Mouse (Mus musculus) liver, embryonic 11.5 days (tissue): Measurements from ENCODE around the gene Gm49711. TPM values are rescaled to one million over a fixed set of nuclear protein-coding genes. Genes with fewer than 3 reads are reported as not detected.
"Not testable (repeated sequence)": the region's sequence is repeated elsewhere in the genome, so short reads cannot be mapped to it uniquely, and the experiment has no call there.

Source experiments
- ATAC-seq: fragments of 200-750 bp; cut with Nextera tagmentation; replicated peaks from 2 replicates; pipeline ENCODE4 v1.8.0; 2017; ENCODE audit warnings: moderate number of reproducible peaks, mild to moderate bottlenecking, moderate TSS enrichment, moderate library complexity; ENCODE audit not compliant: low FRiP score
- DNase-seq: peaks from one replicate; pipeline ENCODE4 v3.0.0-alpha.2; 2017; ENCODE audit warnings: low spot score
- H3K27ac ChIP-seq: fragments of 300-500 bp; sonication (generic); 2 replicates; pipeline ENCODE4 v1.5.1; 2014; ENCODE audit warnings: mild to moderate bottlenecking, low read depth, low read length, control low read depth
- H3K27me3 ChIP-seq: fragments of 300-500 bp; sonication (generic); replicated peaks from 2 replicates; pipeline ENCODE4 v1.6.1; 2014; ENCODE audit warnings: low read length, mixed read lengths; ENCODE audit not compliant: control insufficient read depth, insufficient read depth
- H3K36me3 ChIP-seq: fragments of 300-500 bp; sonication (generic); 2 replicates; pipeline ENCODE4 v1.6.1; 2014; ENCODE audit warnings: mild to moderate bottlenecking, low read length, moderate library complexity, mixed read lengths; ENCODE audit not compliant: control insufficient read depth, insufficient read depth
- H3K4me1 ChIP-seq: fragments of 300-500 bp; sonication (generic); replicated peaks from 2 replicates; pipeline ENCODE4 v1.6.1; 2014; ENCODE audit warnings: low read length, mixed read lengths; ENCODE audit not compliant: control insufficient read depth, insufficient read depth
- H3K4me2 ChIP-seq: fragments of 300-500 bp; sonication (generic); 2 replicates; pipeline ENCODE4 v1.6.1; 2014; ENCODE audit warnings: mild to moderate bottlenecking, control low read depth, moderate library complexity
- H3K4me3 ChIP-seq: fragments of 300-500 bp; sonication (generic); 2 replicates; pipeline ENCODE4 v1.5.1; 2014; ENCODE audit warnings: low read depth, low read length, control low read depth
- H3K9ac ChIP-seq: fragments of 300-500 bp; sonication (generic); 2 replicates; pipeline ENCODE4 v1.6.1; 2014; ENCODE audit warnings: low read depth, low read length, control low read depth
- H3K9me3 ChIP-seq: fragments of 300-500 bp; sonication (generic); 2 replicates; pipeline ENCODE4 v1.6.1; 2016; ENCODE audit warnings: low read length, inconsistent platforms, mixed read lengths; ENCODE audit not compliant: control insufficient read depth
- WGBS: fragments of 180-500 bp; shearing (Covaris S2); extraction: QIAGEN DNeasy Blood & Tissue Kit; methylation state at CpG from one replicate; pipeline ENCODE4 v1.1.7; 2014; 5-methylcytosine and 5-hydroxymethylcytosine counted together
- polyA plus RNA-seq: library from polyadenylated mRNA; unstranded; fragments of >200 nt; fragmentation: Nextera tagmentation; extraction: Ambion mirVana; gene quantifications from 2 replicates; pipeline ENCODE4 v1.2.1, GENCODE M21; 2014

The Gm49711 gene
- polyA plus RNA-seq, 1 experiment from 2014 or later, result 0.15 TPM

GRCm38 (mm10) chr16:92196741-92197331 is 138.7 kb downstream of the Gm49711 start:
- peaks cover 3% of the 10 kb centered on the region; the same call in 1 of the 2 replicates for H3K9me3 ChIP-seq
- no peak overlapping the region for H3K27ac ChIP-seq
- no peaks in the 10 kb centered on the region for H3K4me1 ChIP-seq
- 86% methylated on average over 8 of the region's 8 CpGs for WGBS
- no peak overlapping the region for H3K4me3 ChIP-seq
- ATAC-seq (no peak), DNase-seq (no peak)
- no peak overlapping the region for H3K4me2 ChIP-seq
- no peaks in the 10 kb centered on the region for H3K27me3 ChIP-seq
- no peaks in the 10 kb centered on the region for H3K36me3 ChIP-seq
- H3K9ac ChIP-seq, result no peak overlapping the region

DNA sequence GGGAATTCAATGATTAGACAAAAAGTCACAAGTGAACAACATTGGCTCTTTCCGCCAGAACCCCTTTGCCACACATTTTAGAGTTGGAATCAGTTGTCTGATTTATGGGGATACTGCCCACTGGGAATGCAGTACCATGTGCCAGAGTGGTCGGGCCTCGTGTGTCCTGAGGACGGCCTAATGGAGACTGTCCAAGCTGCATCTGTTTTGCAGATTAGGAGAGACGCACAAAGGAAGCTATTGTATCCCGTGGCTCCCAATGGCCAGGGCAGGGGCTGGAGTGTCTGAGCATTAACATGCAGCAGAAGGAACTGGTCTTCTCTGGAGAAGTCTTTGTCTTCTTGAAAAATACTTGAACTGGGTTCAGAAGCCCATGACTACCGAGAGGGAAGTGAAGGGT is 142.5 kb downstream of the Gm49711 start:
- Histone ChIP-seq H3K36me3 (no peaks in the 10 kb centered on the region), H3K27ac (no peak overlapping the region), H3K9ac (no peak overlapping the region), H3K9me3 (no peaks in the 10 kb centered on the region), H3K4me2 (no peak overlapping the region), H3K4me3 (no peak overlapping the region), H3K4me1 (no peaks in the 10 kb centered on the region), H3K27me3 (no peaks in the 10 kb centered on the region)
- DNase-seq (no peak), ATAC-seq (no peak)
- WGBS, result 85% methylated on average over 7 of the region's 7 CpGs

DNA sequence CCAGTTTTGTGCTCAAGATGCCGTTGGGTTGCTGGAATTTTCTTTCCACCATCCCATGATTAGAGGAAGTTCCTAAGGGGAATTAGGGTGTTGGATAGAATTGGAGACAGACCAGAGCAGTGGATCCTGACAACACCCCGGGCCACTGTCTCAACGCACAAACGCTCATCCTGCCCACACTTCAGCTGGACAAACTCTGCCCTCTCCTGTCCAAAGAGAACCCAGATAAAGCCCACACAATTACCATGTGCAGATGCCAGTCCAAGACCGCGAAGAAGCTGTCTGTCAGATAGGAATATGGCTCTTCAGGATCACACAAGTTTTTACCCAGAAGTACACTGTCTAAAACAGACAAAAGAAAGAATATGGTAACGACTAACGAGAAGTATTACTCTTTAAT is 145.5 kb downstream of the Gm49711 start:
- WGBS, result 84% methylated on average over 8 of the region's 8 CpGs
- Histone ChIP-seq H3K36me3 (no peaks in the 10 kb centered on the region), H3K4me2 (no peak overlapping the region)

DNA sequence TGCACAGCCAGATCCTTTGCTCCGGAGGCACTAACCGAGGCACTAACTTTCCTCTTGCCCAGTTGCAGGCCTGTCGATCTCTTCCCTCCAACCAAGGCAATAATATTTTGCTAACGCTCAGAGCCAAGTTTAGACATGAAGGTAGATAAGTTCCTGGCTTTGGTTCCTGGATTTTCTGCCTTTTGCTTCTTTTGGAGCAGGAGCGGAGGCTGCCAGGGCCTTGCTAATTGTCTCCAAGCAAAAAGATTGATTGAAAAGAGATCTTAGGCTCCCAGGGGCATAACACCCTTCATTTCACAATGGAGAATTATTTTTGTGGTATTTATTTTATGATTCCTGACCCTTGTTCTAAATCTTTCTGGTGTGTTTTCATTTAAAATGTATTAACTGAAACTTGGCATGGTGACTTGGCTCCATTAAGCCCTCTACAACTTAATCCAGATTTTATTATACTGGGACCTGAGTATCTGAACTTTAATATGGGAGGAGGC is 151.2 kb downstream of the Gm49711 start:
- ATAC-seq (no peak), DNase-seq (no peak)
- Histone ChIP-seq H3K4me2 (no peak overlapping the region), H3K27me3 (no peaks in the 10 kb centered on the region), H3K36me3 (no peaks in the 10 kb centered on the region), H3K27ac (no peak overlapping the region), H3K4me3 (no peak overlapping the region), H3K9me3 (no peaks in the 10 kb centered on the region), H3K4me1 (no peaks in the 10 kb centered on the region), H3K9ac (no peak overlapping the region)
- 84% methylated on average over 5 of the region's 5 CpGs for WGBS

More for the DNA sequence above, 145.5 kb downstream of the Gm49711 start:
- ATAC-seq, result no peak
- no peak overlapping the region for H3K9ac ChIP-seq
- H3K27ac ChIP-seq, result no peak overlapping the region
- no peaks in the 10 kb centered on the region for H3K4me1 ChIP-seq
- H3K9me3 ChIP-seq, result no peaks in the 10 kb centered on the region
- no peaks in the 10 kb centered on the region for H3K27me3 ChIP-seq
- DNase-seq, result no peak
- H3K4me3 ChIP-seq, result no peak overlapping the region

GRCm38 (mm10) chr16:92210316-92210715 is 152.2 kb downstream of the Gm49711 start:
- not testable (repeated sequence) for H3K27me3 ChIP-seq, H3K9me3 ChIP-seq, H3K4me2 ChIP-seq, H3K27ac ChIP-seq, H3K36me3 ChIP-seq, ATAC-seq, DNase-seq, H3K4me3 ChIP-seq, H3K4me1 ChIP-seq, H3K9ac ChIP-seq
- 79% methylated on average over 5 of the region's 5 CpGs for WGBS

DNA sequence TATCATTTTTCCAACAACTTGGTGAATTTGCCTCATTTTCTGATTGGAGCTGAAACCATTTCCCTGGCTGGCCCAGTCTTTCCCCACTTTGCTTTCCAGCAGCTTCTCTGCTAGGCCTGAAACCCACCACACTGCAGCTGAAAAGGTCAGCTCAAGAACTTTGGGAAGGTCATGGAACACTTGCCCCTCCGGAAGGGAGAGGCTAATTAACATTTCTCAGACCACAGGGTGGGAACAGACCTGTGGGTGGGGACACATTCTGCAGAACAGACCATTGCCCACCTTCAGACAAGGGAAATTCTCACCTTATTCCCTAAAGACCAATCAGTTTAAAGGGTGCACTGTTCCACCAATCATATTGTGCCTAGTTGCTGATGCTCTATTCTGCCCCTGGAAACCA is 155.8 kb downstream of the Gm49711 start:
- not testable (repeated sequence) for H3K9me3 ChIP-seq, H3K4me2 ChIP-seq, H3K4me1 ChIP-seq, H3K4me3 ChIP-seq, DNase-seq, H3K9ac ChIP-seq, H3K27me3 ChIP-seq, ATAC-seq, H3K27ac ChIP-seq, H3K36me3 ChIP-seq
- 75% methylated on average over 1 of the region's 1 CpGs for WGBS

GRCm38 (mm10) chr16:92215599-92216390 is 157.7 kb downstream of the Gm49711 start:
- 56% methylated on average over 8 of the region's 8 CpGs for WGBS
- H3K4me1 ChIP-seq, result no peaks in the 10 kb centered on the region
- no peak overlapping the region for H3K9ac ChIP-seq
- no peak overlapping the region for H3K27ac ChIP-seq
- H3K4me3 ChIP-seq, result no peak overlapping the region
- no peaks in the 10 kb centered on the region for H3K27me3 ChIP-seq
- no peak overlapping the region for H3K4me2 ChIP-seq
- H3K36me3 ChIP-seq, result no peaks in the 10 kb centered on the region
- ATAC-seq (no peak), DNase-seq (no peak)
- H3K9me3 ChIP-seq, result peaks cover under 1% of the 10 kb centered on the region; the same call in 1 of the 2 replicates

DNA sequence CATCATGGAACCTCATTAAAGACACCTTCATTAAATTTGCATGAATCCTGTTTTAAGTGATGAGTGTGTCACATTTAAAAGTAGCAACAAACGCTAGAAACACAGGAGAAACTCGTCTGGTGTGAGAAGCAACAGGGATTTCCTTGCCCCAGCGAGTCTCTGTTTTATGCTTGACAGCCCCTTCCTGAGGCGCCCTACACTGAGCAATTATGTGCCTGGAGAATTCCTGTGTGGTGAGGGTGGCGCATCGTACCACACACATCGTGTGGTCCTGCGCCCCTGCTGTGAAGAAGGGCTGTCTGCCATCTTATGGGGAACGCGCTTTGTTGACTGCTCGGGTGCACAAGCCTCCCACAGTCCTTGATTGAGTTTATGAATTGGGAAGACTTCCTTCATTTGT is 162.6 kb downstream of the Gm49711 start:
- Histone ChIP-seq H3K4me1 (no peaks in the 10 kb centered on the region), H3K36me3 (no peaks in the 10 kb centered on the region), H3K9ac (no peak overlapping the region), H3K9me3 (peaks cover 3% of the 10 kb centered on the region; the same call in 1 of the 2 replicates), H3K27ac (no peak overlapping the region), H3K27me3 (no peaks in the 10 kb centered on the region), H3K4me3 (no peak overlapping the region), H3K4me2 (no peak overlapping the region)
- WGBS, result 91% methylated on average over 11 of the region's 11 CpGs
- DNase-seq (no peak), ATAC-seq (no peak)
